Mouse (Mus musculus) lung, postnatal 0 days (tissue): ENCODE data around the gene Ifnl3. TPM values are rescaled to one million over a fixed set of nuclear protein-coding genes. Genes with fewer than 3 reads are reported as not detected.

ENCODE experiments used
- ATAC-seq: fragments of 200-750 bp; cut with Nextera tagmentation; 2 replicates; pipeline ENCODE4 v1.8.0; 2017; ENCODE audit warnings: moderate library complexity
- DNase-seq: peaks from one replicate; pipeline ENCODE4 v3.0.0-alpha.2; 2016; ENCODE audit warnings: low spot score
- H3K27ac ChIP-seq: fragments of 300-500 bp; sonication (generic); 2 replicates; pipeline ENCODE4 v1.5.1; 2014; ENCODE audit warnings: antibody characterized with exemption, mild to moderate bottlenecking, low read length, mixed read lengths
- H3K27me3 ChIP-seq: fragments of 300-500 bp; sonication (generic); replicated peaks from 2 replicates; pipeline ENCODE4 v1.6.1; 2014; ENCODE audit warnings: low read length, mixed read lengths; ENCODE audit not compliant: insufficient read depth
- H3K36me3 ChIP-seq: fragments of 300-500 bp; sonication (generic); 2 replicates; pipeline ENCODE4 v1.6.1; 2014; ENCODE audit warnings: low read length, mixed read lengths; ENCODE audit not compliant: insufficient read depth
- H3K4me1 ChIP-seq: fragments of 300-500 bp; sonication (generic); 2 replicates; pipeline ENCODE4 v1.6.1; 2014; ENCODE audit warnings: antibody characterized with exemption, low read depth, low read length, mixed read lengths; ENCODE audit not compliant: insufficient read depth
- H3K4me2 ChIP-seq: fragments of 300-500 bp; sonication (generic); replicated peaks from 2 replicates; pipeline ENCODE4 v1.6.1; 2014; ENCODE audit warnings: low read depth, mild to moderate bottlenecking, low read length, moderate library complexity, mixed read lengths
- H3K4me3 ChIP-seq: fragments of 300-500 bp; sonication (generic); 2 replicates; pipeline ENCODE4 v1.5.1; 2014; ENCODE audit warnings: low read depth, low read length
- H3K9ac ChIP-seq: fragments of 300-500 bp; sonication (generic); replicated peaks from 2 replicates; pipeline ENCODE4 v1.6.1; 2014; ENCODE audit warnings: low read depth, mild to moderate bottlenecking
- H3K9me3 ChIP-seq: fragments of 300-500 bp; sonication (generic); 2 replicates; pipeline ENCODE4 v1.6.1; 2016; ENCODE audit warnings: low read length, mixed read lengths
- CTCF ChIP-seq: IDR thresholded peaks from 2 replicates; pipeline ENCODE4 v1.5.1; 2016; ENCODE audit warnings: antibody characterized with exemption, mild to moderate bottlenecking
- EP300 ChIP-seq: IDR thresholded peaks from 2 replicates; pipeline ENCODE4 v1.6.1; 2016; ENCODE audit warnings: antibody characterized with exemption, mild to moderate bottlenecking, control low read depth
- WGBS: fragments of 180-500 bp; shearing (Covaris S2); extraction: QIAGEN DNeasy Blood & Tissue Kit; methylation state at CpG from one replicate; pipeline ENCODE4 v1.1.7; 2014; 5-methylcytosine and 5-hydroxymethylcytosine counted together
- polyA plus RNA-seq: library from polyadenylated mRNA; unstranded; fragments of >200 nt; fragmentation: Nextera tagmentation; extraction: Ambion mirVana; gene quantifications from 2 replicates; pipeline ENCODE4 v1.2.1, GENCODE M21; 2015

The Ifnl3 gene
- polyA plus RNA-seq, 1 experiment from 2014 or later = not detected

DNA sequence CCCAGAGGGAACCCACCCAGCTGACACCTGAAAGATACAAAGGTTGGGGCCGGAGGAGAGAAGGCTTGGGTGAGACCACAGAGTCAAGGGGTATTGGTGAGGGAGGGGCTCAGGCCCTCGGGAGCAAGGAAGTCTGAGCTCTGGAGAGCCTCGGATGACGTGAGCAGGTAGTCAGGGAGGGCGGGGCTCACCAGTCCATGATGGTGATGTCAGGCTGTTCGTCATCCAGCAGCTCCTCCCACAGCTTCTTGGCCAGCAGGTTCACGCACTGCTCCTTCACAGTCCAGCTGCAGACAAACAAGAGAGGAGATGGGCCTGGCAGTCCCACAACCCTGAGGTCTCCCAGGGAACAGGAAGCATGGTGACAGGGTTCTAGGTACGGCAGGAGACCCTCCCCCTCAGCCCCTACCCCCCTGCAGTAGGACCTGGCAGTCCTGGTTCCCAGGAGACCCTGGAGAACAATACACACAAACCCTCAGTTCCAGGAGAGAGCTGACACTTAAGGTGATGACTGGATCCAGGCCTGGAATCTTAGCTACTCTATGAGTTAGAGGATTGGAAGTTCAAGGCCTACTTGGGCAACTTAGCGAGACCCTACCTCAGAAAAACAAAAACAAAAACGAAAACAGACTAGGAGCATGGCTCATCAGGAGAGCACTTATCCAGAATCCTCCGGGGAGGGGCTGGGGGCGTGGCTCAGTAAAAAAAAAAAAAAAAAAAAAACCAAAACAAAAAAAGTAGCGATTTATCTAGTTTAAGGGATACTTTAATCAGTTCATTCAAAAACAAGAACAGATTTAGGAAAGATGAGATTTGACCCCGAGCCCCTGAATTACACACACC, 22.6 kb downstream of the Ifnl3 start:
- H3K27me3 ChIP-seq = peaks cover 24% of the 10 kb centered on the region
- no peaks in the 10 kb centered on the region for H3K9me3 ChIP-seq
- DNase-seq (peak; percentile 77), ATAC-seq (peak; percentile 58)
- WGBS = 26% methylated on average over 14 of the region's 14 CpGs
- TF ChIP-seq CTCF = no peak
- H3K36me3 ChIP-seq = no peaks in the 10 kb centered on the region
- no peak overlapping the region for H3K4me2 ChIP-seq
- no peak overlapping the region for H3K4me3 ChIP-seq
- H3K27ac ChIP-seq = no peak overlapping the region
- no peaks in the 10 kb centered on the region for H3K4me1 ChIP-seq
- H3K9ac ChIP-seq = no peak overlapping the region

DNA sequence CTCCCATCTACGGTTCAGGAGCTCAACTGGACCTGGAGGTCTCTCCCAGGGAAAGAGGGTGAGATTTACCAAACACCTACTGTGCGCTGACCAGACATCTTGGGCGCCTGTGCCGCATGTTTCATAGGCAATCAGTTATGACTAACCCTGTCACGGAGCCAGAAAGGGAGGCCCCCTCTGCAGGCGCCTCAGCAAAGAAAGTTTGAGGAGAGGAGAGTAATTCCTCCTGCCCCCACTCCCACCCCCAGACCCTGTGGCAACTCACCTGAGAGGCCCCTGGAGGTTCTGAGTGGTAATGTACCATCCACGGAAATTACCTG, 23.2 kb downstream of the Ifnl3 start:
- ATAC-seq = no peak
- no peak overlapping the region for H3K4me3 ChIP-seq
- no peak for TF ChIP-seq EP300
- TF ChIP-seq CTCF = no peak
- H3K9ac ChIP-seq = no peak overlapping the region
- no peaks in the 10 kb centered on the region for H3K9me3 ChIP-seq
- DNase-seq = no peak
- no peaks in the 10 kb centered on the region for H3K36me3 ChIP-seq
- H3K4me2 ChIP-seq = no peak overlapping the region
- H3K27ac ChIP-seq = no peak overlapping the region
- H3K27me3 ChIP-seq = peaks cover 24% of the 10 kb centered on the region
- 43% methylated on average over 7 of the region's 7 CpGs for WGBS
- H3K4me1 ChIP-seq = no peaks in the 10 kb centered on the region

DNA sequence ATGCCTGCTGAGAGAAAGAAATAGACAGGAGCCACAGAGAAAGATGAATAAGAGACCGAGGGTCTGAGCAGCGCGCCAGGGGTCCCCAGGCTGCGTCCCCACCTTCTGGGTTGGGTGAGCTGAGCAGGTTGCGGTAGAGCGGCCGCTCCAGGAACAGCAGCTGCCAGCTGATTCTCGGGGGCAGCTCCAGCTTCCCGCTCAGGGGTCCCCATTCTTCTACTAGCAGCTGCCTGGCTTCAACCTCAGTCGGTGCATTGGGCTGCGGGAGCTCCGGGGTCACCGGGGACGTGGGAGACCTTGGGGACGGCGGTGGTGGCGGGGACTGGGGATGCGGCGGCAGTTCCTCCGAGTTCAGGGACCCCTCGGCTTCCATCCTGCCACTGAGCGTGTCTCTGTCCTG, 24.0 kb downstream of the Ifnl3 start:
- H3K27ac ChIP-seq = no peak overlapping the region
- H3K36me3 ChIP-seq = no peaks in the 10 kb centered on the region
- H3K9ac ChIP-seq = no peak overlapping the region
- no peak for DNase-seq
- peak overlapping the region; percentile 14; the same call in 1 of the 2 replicates for H3K4me2 ChIP-seq
- ATAC-seq = no peak
- WGBS = under 1% methylated on average over 18 of the region's 22 CpGs
- H3K9me3 ChIP-seq = no peaks in the 10 kb centered on the region
- H3K4me1 ChIP-seq = no peaks in the 10 kb centered on the region
- H3K4me3 ChIP-seq = peak overlapping the region; percentile 0; the same call in 1 of the 2 replicates
- H3K27me3 ChIP-seq = peaks cover 24% of the 10 kb centered on the region
- no peak for TF ChIP-seq CTCF
- no peak for TF ChIP-seq EP300

DNA sequence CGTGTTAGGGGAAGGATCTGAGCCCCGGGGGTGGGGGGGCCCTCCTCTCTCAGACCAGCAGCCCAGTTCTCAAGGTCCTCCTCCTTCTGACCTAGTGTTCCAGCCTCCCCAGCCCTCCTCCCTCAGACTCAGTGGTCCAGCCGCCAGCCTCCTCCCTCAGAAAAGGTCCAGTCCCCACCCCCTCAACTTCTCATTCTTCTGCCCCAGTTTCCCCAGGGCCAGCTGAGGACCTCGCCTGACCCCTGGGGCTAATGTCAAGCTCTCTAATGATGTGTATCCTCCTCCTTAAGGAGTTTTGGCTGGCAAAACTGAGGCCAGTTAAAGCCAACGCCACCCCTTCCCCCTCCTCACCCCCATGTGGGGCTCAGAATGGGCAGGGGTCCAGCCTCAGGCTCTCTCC, 24.5 kb downstream of the Ifnl3 start, which contains the start of gene Nccrp1:
Nccrp1 (minus strand) TSS at position 101 of the 400 bp plus-strand sequence.
- DNase-seq (no peak), ATAC-seq (no peak)
- 5% methylated on average over 5 of the region's 5 CpGs for WGBS
- Histone ChIP-seq H3K4me2 (peak within 1 kb of the TSS; percentile 14; the same call in 1 of the 2 replicates), H3K4me3 (peak within 1 kb of the TSS; percentile 0; the same call in 1 of the 2 replicates), H3K9me3 (no peaks in the 10 kb centered on the region), H3K27me3 (peaks cover 24% of the 10 kb centered on the region), H3K36me3 (no peaks in the 10 kb centered on the region), H3K27ac (no peak within 1 kb of the TSS), H3K4me1 (no peaks in the 10 kb centered on the region), H3K9ac (no peak within 1 kb of the TSS)
- TF ChIP-seq EP300 (no peak), CTCF (no peak)

DNA sequence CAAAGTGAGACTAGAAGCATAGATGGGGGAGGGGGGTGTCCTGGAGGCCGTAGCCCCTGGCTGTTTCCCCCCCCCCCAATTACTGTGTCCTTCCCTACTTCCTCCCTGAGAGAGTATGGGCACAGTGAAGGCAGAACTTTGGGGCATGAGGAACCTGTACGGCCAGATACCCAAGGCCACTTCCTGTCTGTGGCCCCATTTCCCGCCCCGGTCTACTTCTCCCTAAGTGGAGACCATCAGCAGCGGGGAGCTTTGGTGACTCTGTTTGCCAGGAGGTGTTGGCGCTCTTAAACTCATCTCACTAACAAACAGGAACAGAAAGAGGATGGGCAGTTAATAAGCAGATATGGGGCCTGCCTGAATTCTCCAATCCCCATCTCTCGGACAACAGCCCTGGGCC, 25.0 kb downstream of the Ifnl3 start:
- Histone ChIP-seq H3K9me3 (no peaks in the 10 kb centered on the region), H3K4me3 (no peak overlapping the region), H3K4me1 (no peaks in the 10 kb centered on the region), H3K27me3 (peaks cover 24% of the 10 kb centered on the region), H3K36me3 (no peaks in the 10 kb centered on the region), H3K4me2 (no peak overlapping the region), H3K27ac (no peak overlapping the region), H3K9ac (no peak overlapping the region)
- ATAC-seq (no peak), DNase-seq (no peak)
- TF ChIP-seq EP300 (no peak), CTCF (no peak)
- 54% methylated on average over 7 of the region's 7 CpGs for WGBS

DNA sequence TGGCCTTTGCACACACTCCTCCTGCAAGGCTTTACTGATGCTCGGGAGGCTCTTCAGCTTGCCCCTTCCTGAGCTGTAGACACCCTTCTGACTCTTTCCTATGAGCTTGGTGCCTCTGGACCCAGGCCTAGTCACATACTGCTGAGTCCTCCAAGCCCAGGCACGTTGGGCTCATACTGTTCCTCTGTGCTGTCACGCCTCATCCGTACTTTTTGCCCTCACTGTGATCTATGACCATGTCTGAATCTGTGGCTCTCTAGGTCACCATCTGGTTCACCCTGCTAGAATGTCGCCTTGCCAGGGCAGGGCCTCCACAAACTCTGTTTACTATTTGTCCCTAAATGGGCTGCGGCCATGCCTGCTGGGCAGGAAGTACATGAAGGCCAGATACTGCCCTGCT, 30.4 kb downstream of the Ifnl3 start:
- Histone ChIP-seq H3K27me3 (no peaks in the 10 kb centered on the region), H3K9me3 (no peaks in the 10 kb centered on the region), H3K4me3 (no peak overlapping the region), H3K27ac (no peak overlapping the region), H3K9ac (no peak overlapping the region), H3K36me3 (no peaks in the 10 kb centered on the region), H3K4me1 (0 out of 2 replicates have a peak, but pooled peaks cover 2% of the 10 kb centered on the region), H3K4me2 (no peak overlapping the region)
- no peak for DNase-seq
- WGBS = 78% methylated on average over 6 of the region's 6 CpGs
- no peak for ATAC-seq
- TF ChIP-seq CTCF (no peak), EP300 (no peak)
